Mouse (Mus musculus) c-Kit-positive CD71-negative TER-119-negative erythroid progenitor cells, embryonic 14.5 days (primary cell): Measurements from ENCODE around the gene Inhbb.

Experiments used
- DNase-seq: peaks from one replicate; pipeline ENCODE4 v3.0.0-alpha.2; 2013; ENCODE audit warnings: low read depth

The Inhbb gene

DNA sequence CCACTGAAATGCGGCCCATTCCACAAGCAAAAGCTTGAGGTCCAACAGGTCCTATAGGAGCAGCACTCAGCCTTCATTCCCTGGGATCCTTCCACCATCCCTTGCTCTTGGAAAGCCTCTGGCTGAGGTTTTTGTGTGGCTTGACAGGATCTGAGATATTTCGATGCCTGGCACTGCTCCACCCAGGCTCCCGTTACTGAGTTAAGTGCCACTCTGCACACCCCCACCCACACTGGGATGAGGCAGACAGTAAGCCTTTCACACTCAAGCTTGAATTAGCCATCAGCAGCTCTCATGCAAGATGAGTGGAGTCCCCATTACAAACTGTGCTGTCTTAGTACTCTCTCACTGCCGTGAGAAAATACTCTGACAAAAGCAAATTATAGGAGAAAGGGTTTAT, 41.4 kb downstream of the Inhbb start:
- no peak for DNase-seq

GRCm38 (mm10) chr1:119375376-119375775, 46.7 kb downstream of the Inhbb start:
- no peak for DNase-seq

DNA sequence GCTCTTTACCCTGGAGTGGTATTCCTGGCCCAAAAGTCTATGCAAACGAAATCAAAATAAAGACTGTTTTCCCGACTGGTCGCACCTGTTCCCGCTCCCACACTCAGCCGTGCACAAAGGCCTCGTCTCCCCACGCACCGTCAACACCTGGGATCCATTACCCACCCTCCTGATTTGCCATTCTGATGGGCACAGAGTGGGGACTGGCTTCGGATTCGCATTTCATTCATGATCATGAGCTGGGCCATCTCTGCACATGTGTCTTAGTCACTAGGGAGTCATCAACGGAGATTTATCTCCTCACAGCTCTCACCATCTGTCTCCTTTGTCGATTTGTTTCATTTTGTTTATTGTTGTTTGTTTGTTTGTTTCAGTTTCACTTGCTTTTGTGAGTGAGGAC, 54.5 kb downstream of the Inhbb start:
- no peak for DNase-seq

DNA sequence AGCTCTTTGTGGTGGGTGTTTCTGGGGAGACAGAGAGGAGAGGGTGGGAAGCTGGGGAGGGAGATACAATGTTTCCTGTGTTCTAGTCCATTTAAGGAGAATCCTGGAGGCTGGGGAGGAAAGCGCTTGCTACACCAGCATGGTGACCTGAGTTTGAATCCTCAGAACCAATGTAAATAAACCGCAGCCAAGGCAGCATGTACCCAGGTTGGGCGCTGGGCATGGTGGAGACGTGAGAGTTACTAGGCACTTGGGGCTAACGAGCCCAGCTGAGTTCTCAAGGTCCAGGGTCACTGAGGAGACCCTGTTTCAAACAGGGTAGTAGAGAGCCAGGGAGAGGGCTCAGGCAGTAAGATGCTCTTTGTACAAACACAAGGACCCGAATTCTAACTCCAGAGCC, 55.7 kb downstream of the Inhbb start:
- no peak for DNase-seq
